Mouse (Mus musculus): ENCODE results near the gene Asb5.

DNA sequence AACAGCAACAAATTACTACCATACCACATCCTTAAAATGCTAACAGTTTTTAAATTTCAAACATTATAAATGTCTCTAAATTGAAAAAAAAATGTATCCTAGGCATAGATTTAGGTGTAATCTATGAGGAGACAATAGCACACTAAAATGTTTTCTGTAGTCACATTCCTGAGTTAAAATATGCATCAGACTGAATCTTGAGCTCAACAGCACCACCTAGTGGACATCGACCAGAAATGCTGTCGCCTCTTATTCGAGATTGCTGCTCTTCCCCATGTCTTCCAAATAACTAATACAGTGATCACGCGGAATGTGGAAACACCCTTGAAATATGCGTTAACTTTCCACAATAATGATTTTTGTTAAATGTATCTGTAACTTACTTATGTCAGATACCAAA, 36.3 kb upstream of the Asb5 start:
- TF ChIP-seq CTCF (conservative IDR thresholded peaks at IDR 0.05; ENCODE audit: low read length) (peak; percentile 80), POU5F1 (IDR thresholded peaks at IDR 0.05; ENCODE audit: borderline replicate concordance, low read length) (no peak)

All from E14TG2a.4 (cell line).